Mouse (Mus musculus): ENCODE measurements around the gene Fcamr. TPM values are rescaled to one million over a fixed set of nuclear protein-coding genes. Genes with fewer than 3 reads are reported as not detected.

The Fcamr gene
- total and polyA plus RNA-seq, 2 experiments from 2014 or later = not detected

- DNase-seq (ENCODE audit: low spot score) = no peak
- H3K4me1 ChIP-seq (ENCODE audit: insufficient read depth, low read length) = no peaks in the 10 kb centered on the region
- no peak for ATAC-seq (ENCODE audit: low FRiP score)
- no peak overlapping the region for H3K9ac ChIP-seq (replicated peaks; ENCODE audit: low read length, poor library complexity, severe bottlenecking)
- H3K9me3 ChIP-seq (ENCODE audit: low read length) = no peaks in the 10 kb centered on the region
- H3K27ac ChIP-seq (ENCODE audit: low read depth, low read length) = no peak overlapping the region
- no peaks in the 10 kb centered on the region for H3K36me3 ChIP-seq (ENCODE audit: insufficient read depth, low read length)
- H3K4me2 ChIP-seq (ENCODE audit: low read depth, low read length, poor library complexity, severe bottlenecking) = no peak overlapping the region
- no peaks in the 10 kb centered on the region for H3K27me3 ChIP-seq (ENCODE audit: insufficient read depth, low read length)
- no peak overlapping the region for H3K4me3 ChIP-seq (ENCODE audit: low read depth, low read length)
- WGBS = 81% methylated on average over 3 of the region's 3 CpGs
- TF ChIP-seq CTCF (IDR thresholded peaks at IDR 0.05) = no peak
Measured at GRCm38 (mm10) chr1:130810906-130811305, 10.2 kb downstream of the Fcamr start.

GRCm38 (mm10) chr1:130811316-130811715, 10.6 kb downstream of the Fcamr start:
- Histone ChIP-seq H3K4me3 (ENCODE audit: low read depth, low read length) (no peak overlapping the region), H3K36me3 (ENCODE audit: insufficient read depth, low read length) (no peaks in the 10 kb centered on the region), H3K9ac (replicated peaks; ENCODE audit: low read length, poor library complexity, severe bottlenecking) (no peak overlapping the region), H3K27me3 (ENCODE audit: insufficient read depth, low read length) (no peaks in the 10 kb centered on the region), H3K4me1 (ENCODE audit: insufficient read depth, low read length) (no peaks in the 10 kb centered on the region), H3K9me3 (ENCODE audit: low read length) (no peaks in the 10 kb centered on the region), H3K27ac (ENCODE audit: low read depth, low read length) (no peak overlapping the region), H3K4me2 (ENCODE audit: low read depth, low read length, poor library complexity, severe bottlenecking) (no peak overlapping the region)
- no peak for ATAC-seq (ENCODE audit: low FRiP score)
- DNase-seq (ENCODE audit: low spot score) = no peak
- TF ChIP-seq CTCF (IDR thresholded peaks at IDR 0.05) = no peak
- WGBS = 58% methylated on average over 17 of the region's 17 CpGs

- DNase-seq (ENCODE audit: low spot score) (no peak), ATAC-seq (ENCODE audit: low FRiP score) (no peak)
- no peak overlapping the region for H3K9ac ChIP-seq (replicated peaks; ENCODE audit: low read length, poor library complexity, severe bottlenecking)
- H3K4me2 ChIP-seq (ENCODE audit: low read depth, low read length, poor library complexity, severe bottlenecking) = no peak overlapping the region
- no peaks in the 10 kb centered on the region for H3K9me3 ChIP-seq (ENCODE audit: low read length)
- WGBS = 58% methylated on average over 1 of the region's 1 CpGs
- no peaks in the 10 kb centered on the region for H3K4me1 ChIP-seq (ENCODE audit: insufficient read depth, low read length)
- H3K36me3 ChIP-seq (ENCODE audit: insufficient read depth, low read length) = no peaks in the 10 kb centered on the region
- no peak overlapping the region for H3K4me3 ChIP-seq (ENCODE audit: low read depth, low read length)
- no peak overlapping the region for H3K27ac ChIP-seq (ENCODE audit: low read depth, low read length)
- TF ChIP-seq CTCF (IDR thresholded peaks at IDR 0.05) = no peak
- no peaks in the 10 kb centered on the region for H3K27me3 ChIP-seq (ENCODE audit: insufficient read depth, low read length)
Measured at GRCm38 (mm10) chr1:130819737-130820136, 19.0 kb downstream of the Fcamr start.

GRCm38 (mm10) chr1:130820316-130821148, 19.8 kb downstream of the Fcamr start:
- H3K36me3 ChIP-seq (ENCODE audit: insufficient read depth, low read length) = no peaks in the 10 kb centered on the region
- no peak overlapping the region for H3K9ac ChIP-seq (replicated peaks; ENCODE audit: low read length, poor library complexity, severe bottlenecking)
- WGBS = 86% methylated on average over 7 of the region's 7 CpGs
- H3K4me1 ChIP-seq (ENCODE audit: insufficient read depth, low read length) = no peaks in the 10 kb centered on the region
- H3K27me3 ChIP-seq (ENCODE audit: insufficient read depth, low read length) = no peaks in the 10 kb centered on the region
- no peak overlapping the region for H3K27ac ChIP-seq (ENCODE audit: low read depth, low read length)
- no peak for TF ChIP-seq CTCF (IDR thresholded peaks at IDR 0.05)
- H3K4me2 ChIP-seq (ENCODE audit: low read depth, low read length, poor library complexity, severe bottlenecking) = no peak overlapping the region
- H3K4me3 ChIP-seq (ENCODE audit: low read depth, low read length) = no peak overlapping the region
- H3K9me3 ChIP-seq (ENCODE audit: low read length) = no peaks in the 10 kb centered on the region
- no peak for ATAC-seq (ENCODE audit: low FRiP score)
- no peak for DNase-seq (ENCODE audit: low spot score)

- Histone ChIP-seq H3K36me3 (ENCODE audit: insufficient read depth, low read length) (no peaks in the 10 kb centered on the region), H3K4me2 (ENCODE audit: low read depth, low read length, poor library complexity, severe bottlenecking) (no peak overlapping the region), H3K4me3 (ENCODE audit: low read depth, low read length) (no peak overlapping the region), H3K27me3 (ENCODE audit: insufficient read depth, low read length) (no peaks in the 10 kb centered on the region), H3K27ac (ENCODE audit: low read depth, low read length) (no peak overlapping the region), H3K9ac (replicated peaks; ENCODE audit: low read length, poor library complexity, severe bottlenecking) (no peak overlapping the region), H3K9me3 (ENCODE audit: low read length) (no peaks in the 10 kb centered on the region), H3K4me1 (ENCODE audit: insufficient read depth, low read length) (no peaks in the 10 kb centered on the region)
- DNase-seq (ENCODE audit: low spot score) (no peak), ATAC-seq (ENCODE audit: low FRiP score) (no peak)
- 75% methylated on average over 2 of the region's 2 CpGs for WGBS
- TF ChIP-seq CTCF (IDR thresholded peaks at IDR 0.05) = no peak
Measured at GRCm38 (mm10) chr1:130821149-130821471, 20.4 kb downstream of the Fcamr start.

GRCm38 (mm10) chr1:130821911-130822625, 21.4 kb downstream of the Fcamr start:
- 92% methylated on average over 9 of the region's 9 CpGs for WGBS
- DNase-seq (ENCODE audit: low spot score) (no peak), ATAC-seq (ENCODE audit: low FRiP score) (no peak)
- Histone ChIP-seq H3K27me3 (ENCODE audit: insufficient read depth, low read length) (no peaks in the 10 kb centered on the region), H3K9me3 (ENCODE audit: low read length) (no peaks in the 10 kb centered on the region), H3K4me2 (ENCODE audit: low read depth, low read length, poor library complexity, severe bottlenecking) (no peak overlapping the region), H3K9ac (replicated peaks; ENCODE audit: low read length, poor library complexity, severe bottlenecking) (no peak overlapping the region), H3K27ac (ENCODE audit: low read depth, low read length) (no peak overlapping the region), H3K4me3 (ENCODE audit: low read depth, low read length) (no peak overlapping the region), H3K36me3 (ENCODE audit: insufficient read depth, low read length) (no peaks in the 10 kb centered on the region), H3K4me1 (ENCODE audit: insufficient read depth, low read length) (no peaks in the 10 kb centered on the region)
- no peak for TF ChIP-seq CTCF (IDR thresholded peaks at IDR 0.05)
